In genomic region chr2:113596801-113597200, GRCm38 (mm10) we compare ENCODE assay signal across 16 mouse cellular contexts.
"Had no signal": no experiment of that assay in that cellular context is flagged by ENCODE, and none has a peak within 500 bp of the region (broad histone marks: within the 10 kb centered on the region; RNA-seq: fewer than 3 reads in every experiment).

No protein-coding gene starts in this region.

- H3K9ac ChIP-seq: neural tube, embryonic 13.5 days; neural tube, embryonic 15.5 days; stomach, embryonic 15.5 days had no signal

- H3K27ac ChIP-seq: neural tube, embryonic 13.5 days; neural tube, embryonic 15.5 days; stomach, embryonic 15.5 days; stomach, postnatal 0 days had no signal

- H3K36me3 ChIP-seq: neural tube, embryonic 13.5 days; neural tube, embryonic 15.5 days; stomach, embryonic 15.5 days had no signal

- H3K27me3 ChIP-seq: neural tube, embryonic 15.5 days; stomach, embryonic 15.5 days had no signal

- H3K4me3 ChIP-seq: neural tube, embryonic 13.5 days; neural tube, embryonic 15.5 days; stomach, embryonic 15.5 days had no signal

- DNase-seq: retina, postnatal 1 day; right cerebral cortex, adult 18-20 months; right cerebral cortex, postnatal 14 days; right cerebral cortex, postnatal 25 days; right cerebral cortex, postnatal 4 days; spleen, adult 18-20 months; thymus, adult 18-20 months; thymus, adult 2 months; thymus, postnatal 14 days; thymus, postnatal 25 days; thymus, postnatal 36 days; thymus, postnatal 4 days had no signal

- H3K4me1 ChIP-seq: stomach, embryonic 15.5 days had no signal
